Mouse (Mus musculus): ENCODE measurements around the gene Tesmin. TPM values are rescaled to one million over a fixed set of nuclear protein-coding genes. Genes with fewer than 3 reads are reported as not detected.

The Tesmin gene
- polyA plus RNA-seq, 1 experiment = 2.7 TPM

- Histone ChIP-seq H3K4me3 (ENCODE audit: low read depth, low read length) (no peak overlapping the region), H3K27ac (ENCODE audit: insufficient read depth, low read length) (no peak overlapping the region), H3K36me3 (ENCODE audit: control insufficient read depth, insufficient read depth, low read length, poor library complexity, severe bottlenecking) (0 out of 2 replicates have a peak, but pooled peaks cover 2% of the 10 kb centered on the region), H3K4me1 (ENCODE audit: control insufficient read depth, insufficient read depth, low read length) (no peaks in the 10 kb centered on the region), H3K9me3 (replicated peaks; ENCODE audit: control insufficient read depth, insufficient read depth, low read length, poor library complexity, severe bottlenecking) (no peaks in the 10 kb centered on the region), H3K9ac (ENCODE audit: low read depth, poor library complexity, severe bottlenecking) (no peak overlapping the region), H3K27me3 (ENCODE audit: control insufficient read depth, insufficient read depth, low read length, poor library complexity, severe bottlenecking) (no peaks in the 10 kb centered on the region)
- no peak for TF ChIP-seq EP300 (IDR thresholded peaks at IDR 0.05; ENCODE audit: insufficient read depth, low read depth, low read length)
- TF ChIP-seq CTCF (IDR thresholded peaks at IDR 0.05; ENCODE audit: low read depth, low read length) = no peak
- TF ChIP-seq POLR2A (IDR thresholded peaks at IDR 0.05; ENCODE audit: insufficient read depth, low read length) = no peak
Observed at GRCm38 (mm10) chr19:3353415-3354111, 35.1 kb upstream of the Tesmin start.

- TF ChIP-seq POLR2A (IDR thresholded peaks at IDR 0.05; ENCODE audit: insufficient read depth, low read length) = no peak
- TF ChIP-seq CTCF (IDR thresholded peaks at IDR 0.05; ENCODE audit: low read depth, low read length) = peak; percentile 61
- no peaks in the 10 kb centered on the region for H3K4me1 ChIP-seq (ENCODE audit: control insufficient read depth, insufficient read depth, low read length)
- no peak overlapping the region for H3K27ac ChIP-seq (ENCODE audit: insufficient read depth, low read length)
- 0 out of 2 replicates have a peak, but pooled peaks cover 2% of the 10 kb centered on the region for H3K36me3 ChIP-seq (ENCODE audit: control insufficient read depth, insufficient read depth, low read length, poor library complexity, severe bottlenecking)
- no peaks in the 10 kb centered on the region for H3K27me3 ChIP-seq (ENCODE audit: control insufficient read depth, insufficient read depth, low read length, poor library complexity, severe bottlenecking)
- no peak overlapping the region for H3K4me3 ChIP-seq (ENCODE audit: low read depth, low read length)
- no peak overlapping the region for H3K9ac ChIP-seq (ENCODE audit: low read depth, poor library complexity, severe bottlenecking)
- no peaks in the 10 kb centered on the region for H3K9me3 ChIP-seq (replicated peaks; ENCODE audit: control insufficient read depth, insufficient read depth, low read length, poor library complexity, severe bottlenecking)
Observed at GRCm38 (mm10) chr19:3355096-3355495, 33.6 kb upstream of the Tesmin start.

GRCm38 (mm10) chr19:3356516-3356915 lies 32.1 kb upstream of the Tesmin start:
- Histone ChIP-seq H3K9ac (ENCODE audit: low read depth, poor library complexity, severe bottlenecking) (no peak overlapping the region), H3K27me3 (ENCODE audit: control insufficient read depth, insufficient read depth, low read length, poor library complexity, severe bottlenecking) (no peaks in the 10 kb centered on the region), H3K9me3 (replicated peaks; ENCODE audit: control insufficient read depth, insufficient read depth, low read length, poor library complexity, severe bottlenecking) (no peaks in the 10 kb centered on the region), H3K4me1 (ENCODE audit: control insufficient read depth, insufficient read depth, low read length) (no peaks in the 10 kb centered on the region), H3K27ac (ENCODE audit: insufficient read depth, low read length) (no peak overlapping the region), H3K36me3 (ENCODE audit: control insufficient read depth, insufficient read depth, low read length, poor library complexity, severe bottlenecking) (0 out of 2 replicates have a peak, but pooled peaks cover 2% of the 10 kb centered on the region), H3K4me3 (ENCODE audit: low read depth, low read length) (no peak overlapping the region)
- TF ChIP-seq POLR2A (IDR thresholded peaks at IDR 0.05; ENCODE audit: insufficient read depth, low read length) (no peak), EP300 (IDR thresholded peaks at IDR 0.05; ENCODE audit: insufficient read depth, low read depth, low read length) (no peak), CTCF (IDR thresholded peaks at IDR 0.05; ENCODE audit: low read depth, low read length) (no peak)

GRCm38 (mm10) chr19:3357620-3358019 lies 31.0 kb upstream of the Tesmin start:
- no peak overlapping the region for H3K9ac ChIP-seq (ENCODE audit: low read depth, poor library complexity, severe bottlenecking)
- no peaks in the 10 kb centered on the region for H3K27me3 ChIP-seq (ENCODE audit: control insufficient read depth, insufficient read depth, low read length, poor library complexity, severe bottlenecking)
- no peak overlapping the region for H3K4me3 ChIP-seq (ENCODE audit: low read depth, low read length)
- H3K27ac ChIP-seq (ENCODE audit: insufficient read depth, low read length) = no peak overlapping the region
- H3K9me3 ChIP-seq (replicated peaks; ENCODE audit: control insufficient read depth, insufficient read depth, low read length, poor library complexity, severe bottlenecking) = no peaks in the 10 kb centered on the region
- H3K4me1 ChIP-seq (ENCODE audit: control insufficient read depth, insufficient read depth, low read length) = no peaks in the 10 kb centered on the region
- H3K36me3 ChIP-seq (ENCODE audit: control insufficient read depth, insufficient read depth, low read length, poor library complexity, severe bottlenecking) = 0 out of 2 replicates have a peak, but pooled peaks cover 2% of the 10 kb centered on the region
- TF ChIP-seq EP300 (IDR thresholded peaks at IDR 0.05; ENCODE audit: insufficient read depth, low read depth, low read length) = no peak
- TF ChIP-seq CTCF (IDR thresholded peaks at IDR 0.05; ENCODE audit: low read depth, low read length) = peak; percentile 47

GRCm38 (mm10) chr19:3359841-3360588 lies 28.6 kb upstream of the Tesmin start:
- Histone ChIP-seq H3K4me1 (ENCODE audit: control insufficient read depth, insufficient read depth, low read length) (no peaks in the 10 kb centered on the region), H3K4me3 (ENCODE audit: low read depth, low read length) (no peak overlapping the region), H3K36me3 (ENCODE audit: control insufficient read depth, insufficient read depth, low read length, poor library complexity, severe bottlenecking) (0 out of 2 replicates have a peak, but pooled peaks cover 2% of the 10 kb centered on the region), H3K9ac (ENCODE audit: low read depth, poor library complexity, severe bottlenecking) (no peak overlapping the region), H3K9me3 (replicated peaks; ENCODE audit: control insufficient read depth, insufficient read depth, low read length, poor library complexity, severe bottlenecking) (no peaks in the 10 kb centered on the region), H3K27me3 (ENCODE audit: control insufficient read depth, insufficient read depth, low read length, poor library complexity, severe bottlenecking) (no peaks in the 10 kb centered on the region), H3K27ac (ENCODE audit: insufficient read depth, low read length) (no peak overlapping the region)
- TF ChIP-seq CTCF (IDR thresholded peaks at IDR 0.05; ENCODE audit: low read depth, low read length) (no peak), POLR2A (IDR thresholded peaks at IDR 0.05; ENCODE audit: insufficient read depth, low read length) (no peak), EP300 (IDR thresholded peaks at IDR 0.05; ENCODE audit: insufficient read depth, low read depth, low read length) (no peak)

- Histone ChIP-seq H3K27me3 (ENCODE audit: control insufficient read depth, insufficient read depth, low read length, poor library complexity, severe bottlenecking) (no peaks in the 10 kb centered on the region), H3K9me3 (replicated peaks; ENCODE audit: control insufficient read depth, insufficient read depth, low read length, poor library complexity, severe bottlenecking) (no peaks in the 10 kb centered on the region), H3K36me3 (ENCODE audit: control insufficient read depth, insufficient read depth, low read length, poor library complexity, severe bottlenecking) (peaks cover 6% of the 10 kb centered on the region; the same call in 1 of the 2 replicates), H3K4me1 (ENCODE audit: control insufficient read depth, insufficient read depth, low read length) (no peaks in the 10 kb centered on the region), H3K9ac (ENCODE audit: low read depth, poor library complexity, severe bottlenecking) (no peak overlapping the region), H3K27ac (ENCODE audit: insufficient read depth, low read length) (no peak overlapping the region), H3K4me3 (ENCODE audit: low read depth, low read length) (no peak overlapping the region)
- TF ChIP-seq EP300 (IDR thresholded peaks at IDR 0.05; ENCODE audit: insufficient read depth, low read depth, low read length) = no peak
- no peak for TF ChIP-seq CTCF (IDR thresholded peaks at IDR 0.05; ENCODE audit: low read depth, low read length)
- no peak for TF ChIP-seq POLR2A (IDR thresholded peaks at IDR 0.05; ENCODE audit: insufficient read depth, low read length)
Observed at GRCm38 (mm10) chr19:3363510-3363909, 25.1 kb upstream of the Tesmin start.
